Comparison of ENCODE assay signal across 8 mouse cellular contexts in genomic region chr5:115327610-115328548, GRCm38 (mm10). TPM values are rescaled to one million over a fixed set of nuclear protein-coding genes. Genes with fewer than 3 reads are reported as not detected.
DNase-seq lines count a peak whose midpoint lies in the region; ATAC-seq lines count a peak whose summit lies in the region.

No protein-coding gene starts in this region.

- H3K27me3 ChIP-seq in kidney, embryonic 15.5 days, result no peaks in the 10 kb centered on the region
- no peaks in the 10 kb centered on the region for H3K27me3 ChIP-seq in hindbrain, embryonic 11.5 days (ENCODE audit: control insufficient read depth, insufficient read depth, low read length)
- H3K27me3 ChIP-seq in liver, embryonic 11.5 days (replicated peaks; ENCODE audit: control insufficient read depth, insufficient read depth, low read length), result no peaks in the 10 kb centered on the region

- no peak for DNase-seq in kidney, adult 18-20 months
- peak; percentile 44 for DNase-seq in adrenal gland, postnatal 14 days
- peak; percentile 50 for DNase-seq in hindbrain, embryonic 11.5 days (ENCODE audit: low spot score)
- DNase-seq in liver, embryonic 11.5 days (ENCODE audit: low spot score), result peak; percentile 47
- DNase-seq in neural tube, embryonic 10.5 days (ENCODE audit: extremely low spot score, low spot score), result peak; percentile 63
- peak; percentile 56 for DNase-seq in thymus, postnatal 25 days

- peaks cover 29% of the 10 kb centered on the region for H3K4me1 ChIP-seq in kidney, embryonic 15.5 days
- 0 out of 2 replicates have a peak, but pooled peaks cover 6% of the 10 kb centered on the region for H3K4me1 ChIP-seq in hindbrain, embryonic 11.5 days (replicated peaks; ENCODE audit: control insufficient read depth, insufficient read depth, low read length)
- H3K4me1 ChIP-seq in liver, embryonic 11.5 days (replicated peaks; ENCODE audit: control insufficient read depth, insufficient read depth, low read length), result peaks cover 44% of the 10 kb centered on the region

- peak; percentile 20; the same call in 1 of the 2 replicates for ATAC-seq in kidney, embryonic 15.5 days (replicated peaks; ENCODE audit: low FRiP score)
- ATAC-seq in erythroblast, adult 5-6 weeks (replicated peaks; ENCODE audit: low FRiP score, poor library complexity, severe bottlenecking), result 0 out of 2 replicates have a peak, but pooled peaks have one; percentile 29
- ATAC-seq in hindbrain, embryonic 11.5 days (ENCODE audit: low FRiP score), result peak; percentile 36; the same call in 1 of the 2 replicates
- ATAC-seq in liver, embryonic 11.5 days (replicated peaks; ENCODE audit: low FRiP score), result peak; percentile 19; the same call in 1 of the 2 replicates

- H3K9ac ChIP-seq in kidney, embryonic 15.5 days, result peak overlapping the region; percentile 98
- H3K9ac ChIP-seq in hindbrain, embryonic 11.5 days (ENCODE audit: low read depth, low read length), result peak overlapping the region; percentile 94
- H3K9ac ChIP-seq in liver, embryonic 11.5 days (ENCODE audit: low read depth, low read length), result peak overlapping the region; percentile 98

- no peaks in the 10 kb centered on the region for H3K9me3 ChIP-seq in kidney, embryonic 15.5 days (replicated peaks)
- no peaks in the 10 kb centered on the region for H3K9me3 ChIP-seq in hindbrain, embryonic 11.5 days (ENCODE audit: control insufficient read depth, low read length)
- H3K9me3 ChIP-seq in liver, embryonic 11.5 days (ENCODE audit: control insufficient read depth, low read length), result no peaks in the 10 kb centered on the region

- H3K36me3 ChIP-seq in kidney, embryonic 15.5 days, result peaks cover 34% of the 10 kb centered on the region
- H3K36me3 ChIP-seq in hindbrain, embryonic 11.5 days (ENCODE audit: control insufficient read depth, insufficient read depth, low read length), result no peaks in the 10 kb centered on the region
- H3K36me3 ChIP-seq in liver, embryonic 11.5 days (ENCODE audit: control insufficient read depth, insufficient read depth, low read length), result peaks cover 33% of the 10 kb centered on the region

- H3K4me2 ChIP-seq in kidney, embryonic 15.5 days, result peak overlapping the region; percentile 81
- peak overlapping the region; percentile 62 for H3K4me2 ChIP-seq in hindbrain, embryonic 11.5 days (replicated peaks; ENCODE audit: low read depth, low read length)
- H3K4me2 ChIP-seq in liver, embryonic 11.5 days, result peak overlapping the region; percentile 91

- under 1% methylated on average over 53 of the region's 55 CpGs for WGBS in kidney, embryonic 15.5 days
- 1% methylated on average over 46 of the region's 55 CpGs for WGBS in hindbrain, embryonic 11.5 days
- WGBS in liver, embryonic 11.5 days, result under 1% methylated on average over 54 of the region's 55 CpGs

- H3K27ac ChIP-seq in kidney, embryonic 15.5 days, result peak overlapping the region; percentile 94
- H3K27ac ChIP-seq in hindbrain, embryonic 11.5 days (ENCODE audit: low read depth, low read length), result peak overlapping the region; percentile 87
- H3K27ac ChIP-seq in liver, embryonic 11.5 days (ENCODE audit: low read depth, low read length), result peak overlapping the region; percentile 94

- peak overlapping the region; percentile 96 for H3K4me3 ChIP-seq in kidney, embryonic 15.5 days (replicated peaks)
- H3K4me3 ChIP-seq in hindbrain, embryonic 11.5 days (ENCODE audit: low read depth, low read length), result peak overlapping the region; percentile 86
- peak overlapping the region; percentile 77 for H3K4me3 ChIP-seq in liver, embryonic 11.5 days (ENCODE audit: low read depth, low read length)

RNA-seq across cellular contexts. Expression of gene Srsf9, which starts 0.9 kb away (rescaled TPM):
- 301 and 315 TPM in 2 replicates for polyA plus RNA-seq in kidney, embryonic 15.5 days (2015; fragmentation: Nextera tagmentation; extraction: Ambion mirVana)
- total RNA-seq in adrenal gland, postnatal 14 days (2021), result 71.3 and 78.3 TPM in 2 replicates
- 25.5 and 41.1 TPM in 2 replicates for total RNA-seq in erythroblast, adult 5-6 weeks (2015; ENCODE audit: low replicate concordance)
- total RNA-seq in erythroblast, adult 5-6 weeks (2017; ENCODE audit: low replicate concordance), result 29.1 and 32.1 TPM in 2 replicates
- 305 and 320 TPM in 2 replicates for polyA plus RNA-seq in hindbrain, embryonic 11.5 days (2014; fragmentation: Nextera tagmentation; extraction: Ambion mirVana)
- polyA plus RNA-seq in liver, embryonic 11.5 days (2014; fragmentation: Nextera tagmentation; extraction: Ambion mirVana), result 261 and 275 TPM in 2 replicates

RNA-seq across cellular contexts. Expression of gene Gatc, which starts 13.1 kb away (rescaled TPM):
- 27.9 and 29.2 TPM in 2 replicates for polyA plus RNA-seq in kidney, embryonic 15.5 days (2015; fragmentation: Nextera tagmentation; extraction: Ambion mirVana)
- 21.2 and 23.9 TPM in 2 replicates for total RNA-seq in adrenal gland, postnatal 14 days (2021)
- total RNA-seq in erythroblast, adult 5-6 weeks (2015; ENCODE audit: low replicate concordance), result 15.0 and 18.4 TPM in 2 replicates
- 1.8 and 4.1 TPM in 2 replicates for total RNA-seq in erythroblast, adult 5-6 weeks (2017; ENCODE audit: low replicate concordance)
- polyA plus RNA-seq in hindbrain, embryonic 11.5 days (2014; fragmentation: Nextera tagmentation; extraction: Ambion mirVana), result 43.0 and 51.2 TPM in 2 replicates
- 39.3 and 39.4 TPM in 2 replicates for polyA plus RNA-seq in liver, embryonic 11.5 days (2014; fragmentation: Nextera tagmentation; extraction: Ambion mirVana)

RNA-seq across cellular contexts. Expression of gene Triap1, which starts 13.1 kb away (rescaled TPM):
- 56.2 and 58.2 TPM in 2 replicates for polyA plus RNA-seq in kidney, embryonic 15.5 days (2015; fragmentation: Nextera tagmentation; extraction: Ambion mirVana)
- total RNA-seq in adrenal gland, postnatal 14 days (2021), result 31.5 and 35.5 TPM in 2 replicates
- 9.6 and 9.8 TPM in 2 replicates for total RNA-seq in erythroblast, adult 5-6 weeks (2015; ENCODE audit: low replicate concordance)
- 2.8 and 7.7 TPM in 2 replicates for total RNA-seq in erythroblast, adult 5-6 weeks (2017; ENCODE audit: low replicate concordance)
- polyA plus RNA-seq in hindbrain, embryonic 11.5 days (2014; fragmentation: Nextera tagmentation; extraction: Ambion mirVana), result 56.8 and 60.0 TPM in 2 replicates
- 59.0 and 59.6 TPM in 2 replicates for polyA plus RNA-seq in liver, embryonic 11.5 days (2014; fragmentation: Nextera tagmentation; extraction: Ambion mirVana)

RNA-seq across cellular contexts. Expression of gene Cox6a1, which starts 20.9 kb away (rescaled TPM):
- 981 and 995 TPM in 2 replicates for polyA plus RNA-seq in kidney, embryonic 15.5 days (2015; fragmentation: Nextera tagmentation; extraction: Ambion mirVana)
- total RNA-seq in adrenal gland, postnatal 14 days (2021), result 1,778 and 1,846 TPM in 2 replicates
- 164 and 167 TPM in 2 replicates for total RNA-seq in erythroblast, adult 5-6 weeks (2015; ENCODE audit: low replicate concordance)
- 24.7 and 54.8 TPM in 2 replicates for total RNA-seq in erythroblast, adult 5-6 weeks (2017; ENCODE audit: low replicate concordance)
- 811 and 829 TPM in 2 replicates for polyA plus RNA-seq in hindbrain, embryonic 11.5 days (2014; fragmentation: Nextera tagmentation; extraction: Ambion mirVana)
- 792 and 865 TPM in 2 replicates for polyA plus RNA-seq in liver, embryonic 11.5 days (2014; fragmentation: Nextera tagmentation; extraction: Ambion mirVana)

RNA-seq across cellular contexts. Expression of gene Dynll1, which starts 27.1 kb away (rescaled TPM):
- 1,617 and 1,807 TPM in 2 replicates for polyA plus RNA-seq in kidney, embryonic 15.5 days (2015; fragmentation: Nextera tagmentation; extraction: Ambion mirVana)
- total RNA-seq in adrenal gland, postnatal 14 days (2021), result 283 and 320 TPM in 2 replicates
- total RNA-seq in erythroblast, adult 5-6 weeks (2015; ENCODE audit: low replicate concordance), result 181 and 187 TPM in 2 replicates
- total RNA-seq in erythroblast, adult 5-6 weeks (2017; ENCODE audit: low replicate concordance), result 61.4 and 103 TPM in 2 replicates
- polyA plus RNA-seq in hindbrain, embryonic 11.5 days (2014; fragmentation: Nextera tagmentation; extraction: Ambion mirVana), result 1,538 and 1,558 TPM in 2 replicates
- polyA plus RNA-seq in liver, embryonic 11.5 days (2014; fragmentation: Nextera tagmentation; extraction: Ambion mirVana), result 1,214 and 1,307 TPM in 2 replicates
